Mouse (Mus musculus) CD4-positive helper T cell, adult 2 months (primary cell): ENCODE data around the gene Kcnj10.

Experiments used
- DNase-seq: peaks from one replicate; pipeline ENCODE4 v3.0.0-alpha.2; 2012; ENCODE audit warnings: low read depth, missing footprints, low spot score

The Kcnj10 gene

GRCm38 (mm10) chr1:172329616-172330015 lies 11.4 kb upstream of the Kcnj10 start:
- DNase-seq = no peak

- DNase-seq = no peak
These were observed 9.5 kb upstream of the Kcnj10 start for GRCm38 (mm10) chr1:172331422-172331947.

GRCm38 (mm10) chr1:172332925-172333324 lies 8.1 kb upstream of the Kcnj10 start:
- DNase-seq = no peak

GRCm38 (mm10) chr1:172333512-172333911 lies 7.5 kb upstream of the Kcnj10 start:
- no peak for DNase-seq

GRCm38 (mm10) chr1:172335804-172336203 lies 5.2 kb upstream of the Kcnj10 start:
- no peak for DNase-seq

- no peak for DNase-seq
These were observed 3.4 kb upstream of the Kcnj10 start for GRCm38 (mm10) chr1:172337411-172338185.

- no peak for DNase-seq
These were observed 376 bp downstream of the Kcnj10 start for GRCm38 (mm10) chr1:172341386-172341785.

- no peak for DNase-seq
These were observed 1.7 kb downstream of the Kcnj10 start for GRCm38 (mm10) chr1:172342729-172343128.

GRCm38 (mm10) chr1:172343914-172344313 lies 2.9 kb downstream of the Kcnj10 start:
- no peak for DNase-seq

GRCm38 (mm10) chr1:172344820-172345219 lies 3.8 kb downstream of the Kcnj10 start:
- DNase-seq = no peak

GRCm38 (mm10) chr1:172346707-172347106 lies 5.7 kb downstream of the Kcnj10 start:
- no peak for DNase-seq

GRCm38 (mm10) chr1:172347382-172347781 lies 6.4 kb downstream of the Kcnj10 start:
- no peak for DNase-seq

GRCm38 (mm10) chr1:172349504-172349903 lies 8.5 kb downstream of the Kcnj10 start:
- no peak for DNase-seq

GRCm38 (mm10) chr1:172349916-172350812 lies 9.2 kb downstream of the Kcnj10 start:
- DNase-seq = no peak

GRCm38 (mm10) chr1:172352001-172352400 lies 11.0 kb downstream of the Kcnj10 start:
- DNase-seq = no peak

GRCm38 (mm10) chr1:172352453-172352852 lies 11.4 kb downstream of the Kcnj10 start:
- no peak for DNase-seq

- no peak for DNase-seq
These were observed 14.3 kb downstream of the Kcnj10 start for GRCm38 (mm10) chr1:172355336-172355735.

- peak; percentile 57 for DNase-seq
These were observed 16.5 kb downstream of the Kcnj10 start for GRCm38 (mm10) chr1:172357550-172357949.

GRCm38 (mm10) chr1:172358341-172358740 lies 17.3 kb downstream of the Kcnj10 start:
- no peak for DNase-seq

- peak; percentile 28 for DNase-seq
These were observed 23.7 kb downstream of the Kcnj10 start for GRCm38 (mm10) chr1:172364684-172365083.

GRCm38 (mm10) chr1:172368768-172369418 lies 27.9 kb downstream of the Kcnj10 start:
- DNase-seq = peak; percentile 80

GRCm38 (mm10) chr1:172376198-172376667 lies 35.2 kb downstream of the Kcnj10 start, which contains the start of gene Pigm:
TSS of gene Pigm (plus strand) at chr1:172376546.
- DNase-seq = peak; percentile 99
